8 mouse cellular contexts compared by ENCODE assay signal in the genomic region with DNA sequence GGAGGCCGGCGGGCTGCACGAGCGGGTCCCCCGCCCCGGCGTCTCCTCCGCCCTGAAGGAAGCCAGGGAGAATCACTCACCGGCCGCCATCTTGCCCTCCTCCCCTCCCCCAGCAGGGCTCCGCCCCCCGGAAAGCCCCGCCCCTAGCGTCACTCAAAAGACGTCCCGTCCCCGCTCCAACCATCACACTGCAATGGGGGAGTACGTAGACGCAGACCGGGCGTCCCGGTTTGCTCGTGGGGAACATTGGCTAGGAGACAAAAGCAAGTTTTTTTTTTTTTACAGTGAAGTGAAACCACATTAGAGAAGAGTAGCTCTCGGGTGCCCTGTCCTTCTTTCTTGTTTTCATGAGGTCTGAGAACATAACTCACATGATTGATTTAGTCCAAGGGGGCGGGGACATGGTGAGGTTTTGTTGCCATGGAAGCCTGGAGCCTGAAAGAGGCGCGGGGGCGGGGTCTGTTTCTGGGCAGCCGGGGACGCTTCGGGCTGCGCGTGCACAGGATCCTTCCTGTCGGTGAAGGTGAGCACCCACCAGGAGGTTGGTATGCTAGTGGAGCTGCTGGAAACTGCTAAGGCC. TPM values are rescaled to one million over a fixed set of nuclear protein-coding genes. Genes with fewer than 3 reads are reported as not detected.
DNase-seq lines count a peak whose midpoint lies in the region; ATAC-seq and TF ChIP-seq lines count a peak whose summit lies in the region.

A gene (minus strand): TSS at position 107 of the 580 bp plus-strand sequence.

- H3K9ac ChIP-seq in ES-E14 (ENCODE audit: insufficient read depth, low read depth, low read length, poor library complexity, severe bottlenecking), result peak within 1 kb of the TSS; percentile 70
- H3K9ac ChIP-seq in forebrain, embryonic 15.5 days (replicated peaks), result peak within 1 kb of the TSS; percentile 94

- peak; percentile 95 for ATAC-seq in forebrain, embryonic 15.5 days (replicated peaks)
- peak; percentile 95 for ATAC-seq in neutrophil, adult 5-6 weeks (ENCODE audit: extremely low read depth, insufficient number of reproducible peaks, low FRiP score, poor library complexity, severe bottlenecking)

- in situ Hi-C loops in ES-E14 (cut with MboI; ENCODE audit: low sequenced_read_pairs in 2 of 2, unreplicated experiment in 2 of 2), result loop anchor here in 1 of 2 experiments (25.0 kb wide), 1 partner anchor 104 kb away; no protein-coding TSS in a partner anchor

- no peaks in the 10 kb centered on the region for H3K36me3 ChIP-seq in ES-E14 (ENCODE audit: control insufficient read depth, insufficient read depth, low read length, poor library complexity, severe bottlenecking)
- no peaks in the 10 kb centered on the region for H3K36me3 ChIP-seq in forebrain, embryonic 15.5 days

- no peak within 1 kb of the TSS for H3K27ac ChIP-seq in ES-E14 (ENCODE audit: insufficient read depth, low read depth, low read length, poor library complexity, severe bottlenecking)
- H3K27ac ChIP-seq in forebrain, embryonic 15.5 days (replicated peaks), result peak within 1 kb of the TSS; percentile 82

- TF ChIP-seq CTCF in lung, adult 2 months (IDR thresholded peaks at IDR 0.05; ENCODE audit: insufficient read depth, low read length), result no peak

- TF ChIP-seq POLR2A in lung, adult 2 months (IDR thresholded peaks at IDR 0.05; ENCODE audit: borderline replicate concordance, extremely low read depth, low read depth, low read length), result peak; percentile 56; the same call in 1 of the 2 replicates

- under 1% methylated on average over 33 of the region's 34 CpGs for WGBS in forebrain, embryonic 15.5 days
- under 1% methylated on average over 34 of the region's 34 CpGs for WGBS in lung, adult 2 months

- intact Hi-C loops in heart, postnatal 25 days (cut with DNase I), result loop anchor here (5.0 to 10.0 kb wide), 2 partner anchors 134 to 1527 kb away; a partner anchor contains a TSS

- DNase-seq in ES-E14 (ENCODE audit: low read depth, low spot score), result peak; percentile 96
- peak; percentile 94 for DNase-seq in cerebellum, adult 11-12 months
- peak; percentile 86 for DNase-seq in heart, postnatal 25 days (ENCODE audit: low spot score)
- DNase-seq in layer of hippocampus, adult 18-20 months (ENCODE audit: low spot score in 2 of 2), result peak; percentile 92 to 99
- DNase-seq in lung, adult 2 months, result peak; percentile 90
- DNase-seq in thymus, adult 18-20 months, result peak; percentile 87 to 94

- peak within 1 kb of the TSS; percentile 77 for H3K4me2 ChIP-seq in forebrain, embryonic 15.5 days (replicated peaks)

- no peaks in the 10 kb centered on the region for H3K9me3 ChIP-seq in ES-E14 (ENCODE audit: control insufficient read depth, insufficient read depth, low read depth, low read length)
- no peaks in the 10 kb centered on the region for H3K9me3 ChIP-seq in forebrain, embryonic 15.5 days

- H3K4me3 ChIP-seq in ES-E14 (ENCODE audit: insufficient read depth in 1 of 2, low read depth in 1 of 2, low read length in 2 of 2, poor library complexity in 1 of 2, severe bottlenecking in 1 of 2), result peak within 1 kb of the TSS; percentile 68 to 74
- H3K4me3 ChIP-seq in forebrain, embryonic 15.5 days, result peak within 1 kb of the TSS; percentile 87
- H3K4me3 ChIP-seq in lung, adult 2 months (replicated peaks; ENCODE audit: extremely low read depth, low read depth, low read length), result peak within 1 kb of the TSS; percentile 90

- H3K27me3 ChIP-seq in forebrain, embryonic 15.5 days, result no peaks in the 10 kb centered on the region

- H3K4me1 ChIP-seq in ES-E14 (ENCODE audit: control insufficient read depth in 2 of 2, insufficient read depth in 2 of 2, low read length in 2 of 2, poor library complexity in 1 of 2), result peaks cover 0 to 3% of the 10 kb centered on the region in 2 experiments; a peak in 2 of 4 replicates
- peaks cover 24% of the 10 kb centered on the region for H3K4me1 ChIP-seq in forebrain, embryonic 15.5 days
- H3K4me1 ChIP-seq in lung, adult 2 months (ENCODE audit: control insufficient read depth, insufficient read depth, low read length), result peaks cover 2% of the 10 kb centered on the region; the same call in 1 of the 2 replicates

TF ChIP-seq in ES-E14, 5 proteins besides CTCF, POLR2A, EP300 and RAD21:
- TF ChIP-seq MAFK (IDR thresholded peaks at IDR 0.05; ENCODE audit: insufficient read depth, low read depth, low read length), result no peak
- TF ChIP-seq HCFC1 (IDR thresholded peaks at IDR 0.05; ENCODE audit: borderline replicate concordance, insufficient read depth, low read length), result 0 out of 2 replicates have a peak, but pooled peaks have one; percentile 26

RNA-seq across cellular contexts. Expression of the gene that starts here (rescaled TPM):
- total RNA-seq in ES-E14 (2012; rRNA removed), result 10.1 and 11.9 TPM in 2 replicates
- polyA plus RNA-seq in forebrain, embryonic 15.5 days (2015; fragmentation: Nextera tagmentation; extraction: Ambion mirVana), result 77.3 and 79.8 TPM in 2 replicates
- 10 to 100 TPM; 78.9 to 84.1 TPM for total RNA-seq in heart, postnatal 25 days (2021)
- total RNA-seq in layer of hippocampus, adult 18-20 months (2021), result 10 to 100 TPM; 80.6 to 86.4 TPM
- polyA plus RNA-seq in lung, adult 2 months (2012; rRNA removed), result 36.5 and 37.2 TPM in 2 replicates
- 27.6 and 37.3 TPM in 2 replicates for total RNA-seq in neutrophil, adult 5-6 weeks (2017)
